Mouse (Mus musculus): ENCODE data around the gene Rev1. TPM values are rescaled to one million over a fixed set of nuclear protein-coding genes. Genes with fewer than 3 reads are reported as not detected.

Rev1 gene
- 0.92 and 1.6 TPM in 2 replicates for polyA plus RNA-seq (2012; rRNA removed; ENCODE audit: low replicate concordance)

GRCm38 (mm10) chr1:38129501-38130267 is at the start of gene Rev1:
TSS of gene Rev1 (minus strand) at chr1:38129801.

Other genes starting within 250 kb of the Rev1 start
- gene Mitd1, start 239.4 kb downstream of the Rev1 start, polyA plus RNA-seq (2012; rRNA removed; ENCODE audit: low replicate concordance) = 1.1 and 1.8 TPM in 2 replicates
- 23.9 and 45.6 TPM in 2 replicates for gene Mrpl30, start 239.3 kb downstream of the Rev1 start, polyA plus RNA-seq (2012; rRNA removed; ENCODE audit: low replicate concordance)
- not detected in 2 replicates for gene Lyg2, start 213.3 kb downstream of the Rev1 start, polyA plus RNA-seq (2012; rRNA removed; ENCODE audit: low replicate concordance)
- not detected in 2 replicates for gene Lyg1, start 172.0 kb downstream of the Rev1 start, polyA plus RNA-seq (2012; rRNA removed; ENCODE audit: low replicate concordance)
- gene Txndc9, start 131.9 kb downstream of the Rev1 start, polyA plus RNA-seq (2012; rRNA removed; ENCODE audit: low replicate concordance) = 1.6 TPM in 2 replicates
- gene Eif5b, start 131.8 kb downstream of the Rev1 start, polyA plus RNA-seq (2012; rRNA removed; ENCODE audit: low replicate concordance) = 0.27 and 0.76 TPM in 2 replicates

All from duodenum, adult 2 months (tissue).